Mouse (Mus musculus): ENCODE results near the gene Cabp7. TPM values are rescaled to one million over a fixed set of nuclear protein-coding genes. Genes with fewer than 3 reads are reported as not detected.

The Cabp7 gene
- polyA plus RNA-seq, 1 experiment from 2014 or later: 0.17 TPM

DNA sequence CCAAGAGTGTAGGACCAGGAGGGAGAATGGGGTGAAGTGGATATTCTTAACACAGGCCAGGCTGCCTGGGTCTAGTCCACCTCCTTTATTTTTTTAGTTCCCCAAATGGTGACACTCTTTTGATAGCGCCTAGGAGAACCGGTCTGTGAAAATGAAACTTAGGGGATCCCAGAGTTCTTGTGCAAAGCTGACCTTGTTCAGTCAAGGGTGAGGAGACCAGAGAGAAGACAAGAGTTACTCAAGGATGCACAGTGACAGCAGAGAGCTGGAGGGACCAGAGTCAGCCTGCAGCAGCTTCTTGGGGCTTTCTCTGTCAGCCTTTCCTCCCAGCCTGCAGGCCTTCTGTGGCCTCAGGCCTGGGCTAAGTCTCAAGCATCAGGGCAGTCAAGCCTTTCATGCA lies 15.9 kb upstream of the Cabp7 start:
- no peak overlapping the region for H3K4me3 ChIP-seq (ENCODE audit: low read depth, low read length)
- DNase-seq: no peak
- peaks cover 2% of the 10 kb centered on the region; the same call in 1 of the 2 replicates for H3K4me1 ChIP-seq (ENCODE audit: insufficient read depth)
- ATAC-seq (ENCODE audit: insufficient read depth): no peak
- H3K27ac ChIP-seq (ENCODE audit: low read depth): no peak overlapping the region
- no peak for TF ChIP-seq CTCF (IDR thresholded peaks at IDR 0.05; ENCODE audit: low read depth)
- H3K36me3 ChIP-seq (ENCODE audit: insufficient read depth): 0 out of 2 replicates have a peak, but pooled peaks cover 6% of the 10 kb centered on the region
- H3K9ac ChIP-seq: no peak overlapping the region
- WGBS: 17% methylated on average over 2 of the region's 2 CpGs
- H3K9me3 ChIP-seq (ENCODE audit: low read depth, low read length): no peaks in the 10 kb centered on the region
- 0 out of 2 replicates have a peak, but pooled peaks cover 12% of the 10 kb centered on the region for H3K27me3 ChIP-seq (ENCODE audit: insufficient read depth, low read length)
- no peak overlapping the region for H3K4me2 ChIP-seq

DNA sequence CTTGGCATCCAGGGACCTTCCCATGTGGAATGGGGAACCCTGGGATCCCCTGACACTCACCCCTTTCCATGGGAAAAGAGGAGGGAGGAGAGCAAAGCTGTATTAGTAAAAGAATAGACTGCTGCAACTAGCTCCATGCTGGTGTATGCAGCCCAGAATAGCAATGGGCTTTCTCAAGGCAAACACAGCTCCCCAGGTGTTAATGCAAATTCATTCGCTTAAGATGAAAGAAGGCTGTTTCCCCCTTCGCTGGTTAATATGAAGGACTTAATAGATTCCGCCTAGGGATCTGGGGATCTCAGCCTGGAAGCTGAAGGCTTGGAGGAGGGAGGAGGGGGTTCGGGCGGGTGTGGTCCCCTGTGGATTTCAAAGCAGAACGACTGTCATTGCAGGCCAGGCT lies 15.4 kb upstream of the Cabp7 start:
- 0 out of 2 replicates have a peak, but pooled peaks cover 12% of the 10 kb centered on the region for H3K27me3 ChIP-seq (ENCODE audit: insufficient read depth, low read length)
- WGBS: 28% methylated on average over 6 of the region's 6 CpGs
- DNase-seq (no peak), ATAC-seq (ENCODE audit: insufficient read depth) (no peak)
- H3K27ac ChIP-seq (ENCODE audit: low read depth): no peak overlapping the region
- H3K4me3 ChIP-seq (ENCODE audit: low read depth, low read length): no peak overlapping the region
- no peak overlapping the region for H3K9ac ChIP-seq
- H3K9me3 ChIP-seq (ENCODE audit: low read depth, low read length): no peaks in the 10 kb centered on the region
- H3K4me1 ChIP-seq (ENCODE audit: insufficient read depth): peaks cover 2% of the 10 kb centered on the region; the same call in 1 of the 2 replicates
- TF ChIP-seq CTCF (IDR thresholded peaks at IDR 0.05; ENCODE audit: low read depth): no peak
- H3K4me2 ChIP-seq: no peak overlapping the region
- H3K36me3 ChIP-seq (ENCODE audit: insufficient read depth): 0 out of 2 replicates have a peak, but pooled peaks cover 1% of the 10 kb centered on the region

- Histone ChIP-seq H3K4me1 (ENCODE audit: insufficient read depth) (peaks cover 2% of the 10 kb centered on the region; the same call in 1 of the 2 replicates), H3K27ac (ENCODE audit: low read depth) (no peak overlapping the region), H3K9me3 (ENCODE audit: low read depth, low read length) (no peaks in the 10 kb centered on the region), H3K27me3 (ENCODE audit: insufficient read depth, low read length) (0 out of 2 replicates have a peak, but pooled peaks cover 12% of the 10 kb centered on the region), H3K9ac (no peak overlapping the region), H3K4me2 (no peak overlapping the region), H3K36me3 (ENCODE audit: insufficient read depth) (no peaks in the 10 kb centered on the region), H3K4me3 (ENCODE audit: low read depth, low read length) (no peak overlapping the region)
- ATAC-seq (ENCODE audit: insufficient read depth) (peak; percentile 75), DNase-seq (peak; percentile 89)
- WGBS: 9% methylated on average over 4 of the region's 4 CpGs
- TF ChIP-seq CTCF (IDR thresholded peaks at IDR 0.05; ENCODE audit: low read depth): no peak
Measured at GRCm38 (mm10) chr11:4760438-4760837, 13.9 kb upstream of the Cabp7 start.

DNA sequence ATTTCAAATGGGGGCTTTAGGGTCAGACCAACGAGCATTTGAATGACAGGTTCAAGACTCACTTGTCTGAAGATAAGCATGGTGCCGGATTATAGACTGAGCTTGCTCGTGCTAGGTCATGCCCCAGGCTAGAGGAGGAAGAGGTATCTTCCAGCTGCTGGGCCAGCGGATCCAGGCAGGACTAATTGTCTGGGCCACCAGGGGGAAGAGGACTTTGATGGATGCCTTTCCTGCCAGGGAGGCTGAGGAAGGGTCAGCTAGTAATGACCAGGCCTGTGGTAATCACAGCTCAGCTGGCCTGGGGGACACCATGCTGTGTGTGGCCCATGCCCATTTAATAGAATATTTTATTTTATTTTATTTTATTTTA lies 11.2 kb upstream of the Cabp7 start:
- DNase-seq: no peak
- 14% methylated on average over 4 of the region's 4 CpGs for WGBS
- H3K4me1 ChIP-seq (ENCODE audit: insufficient read depth): peaks cover 2% of the 10 kb centered on the region; the same call in 1 of the 2 replicates
- no peak overlapping the region for H3K27ac ChIP-seq (ENCODE audit: low read depth)
- H3K27me3 ChIP-seq (ENCODE audit: insufficient read depth, low read length): 0 out of 2 replicates have a peak, but pooled peaks cover 12% of the 10 kb centered on the region
- no peak for TF ChIP-seq CTCF (IDR thresholded peaks at IDR 0.05; ENCODE audit: low read depth)
- H3K9me3 ChIP-seq (ENCODE audit: low read depth, low read length): no peaks in the 10 kb centered on the region
- H3K4me3 ChIP-seq (ENCODE audit: low read depth, low read length): no peak overlapping the region
- H3K36me3 ChIP-seq (ENCODE audit: insufficient read depth): no peaks in the 10 kb centered on the region
- ATAC-seq (ENCODE audit: insufficient read depth): no peak
- H3K4me2 ChIP-seq: no peak overlapping the region
- H3K9ac ChIP-seq: no peak overlapping the region

DNA sequence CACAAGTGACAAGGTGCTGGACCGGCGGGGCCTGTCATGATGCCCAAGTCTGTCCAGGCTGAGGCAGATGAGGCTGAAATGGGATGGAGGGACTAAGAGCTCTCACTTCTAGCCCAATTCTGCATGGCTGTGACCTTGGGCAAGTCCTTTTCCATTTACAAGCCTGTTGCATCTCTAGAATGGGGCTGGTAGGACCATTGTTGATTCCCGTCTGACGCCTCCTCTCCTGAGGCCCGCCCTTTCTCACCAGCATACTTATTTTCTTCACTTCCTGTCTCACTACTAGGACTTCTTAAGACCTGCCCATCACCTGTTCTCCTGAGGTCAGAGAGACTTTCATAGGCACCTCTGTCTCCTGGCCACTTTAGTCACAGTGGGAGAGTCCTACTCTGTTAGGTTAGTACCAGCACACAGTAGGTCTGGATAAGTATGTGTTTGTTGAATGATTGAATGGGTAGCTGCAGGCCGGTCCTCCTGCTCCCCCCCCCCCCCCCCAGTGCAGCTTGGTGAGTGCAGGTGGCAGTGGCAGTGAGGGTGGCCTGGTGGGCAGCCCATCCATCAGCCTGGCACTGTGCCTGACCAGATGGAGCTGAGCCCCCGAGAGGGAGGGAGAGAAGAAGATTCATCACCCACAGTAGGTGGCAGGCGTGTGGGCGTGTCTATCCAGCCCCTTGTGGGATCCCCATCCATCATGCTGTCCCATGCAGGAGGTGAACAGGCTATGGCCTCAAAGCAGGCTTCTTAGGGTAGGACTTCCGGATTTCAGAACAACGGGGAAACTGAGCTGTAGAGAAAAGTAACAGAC lies 10.6 kb upstream of the Cabp7 start:
- H3K36me3 ChIP-seq (ENCODE audit: insufficient read depth): no peaks in the 10 kb centered on the region
- peak; percentile 23 for DNase-seq
- peaks cover 2% of the 10 kb centered on the region; the same call in 1 of the 2 replicates for H3K4me1 ChIP-seq (ENCODE audit: insufficient read depth)
- H3K4me3 ChIP-seq (ENCODE audit: low read depth, low read length): no peak overlapping the region
- H3K9me3 ChIP-seq (ENCODE audit: low read depth, low read length): no peaks in the 10 kb centered on the region
- 0 out of 2 replicates have a peak, but pooled peaks cover 9% of the 10 kb centered on the region for H3K27me3 ChIP-seq (ENCODE audit: insufficient read depth, low read length)
- ATAC-seq (ENCODE audit: insufficient read depth): no peak
- WGBS: 31% methylated on average over 11 of the region's 11 CpGs
- no peak overlapping the region for H3K9ac ChIP-seq
- H3K4me2 ChIP-seq: no peak overlapping the region
- no peak for TF ChIP-seq CTCF (IDR thresholded peaks at IDR 0.05; ENCODE audit: low read depth)
- H3K27ac ChIP-seq (ENCODE audit: low read depth): no peak overlapping the region

- H3K9me3 ChIP-seq (ENCODE audit: low read depth, low read length): no peaks in the 10 kb centered on the region
- no peak overlapping the region for H3K9ac ChIP-seq
- no peaks in the 10 kb centered on the region for H3K36me3 ChIP-seq (ENCODE audit: insufficient read depth)
- no peak overlapping the region for H3K27ac ChIP-seq (ENCODE audit: low read depth)
- TF ChIP-seq CTCF (IDR thresholded peaks at IDR 0.05; ENCODE audit: low read depth): no peak
- H3K27me3 ChIP-seq (ENCODE audit: insufficient read depth, low read length): 0 out of 2 replicates have a peak, but pooled peaks cover 2% of the 10 kb centered on the region
- no peaks in the 10 kb centered on the region; the same call in 1 of the 2 replicates for H3K4me1 ChIP-seq (ENCODE audit: insufficient read depth)
- 72% methylated on average over 9 of the region's 9 CpGs for WGBS
- DNase-seq: no peak
- ATAC-seq (ENCODE audit: insufficient read depth): no peak
- H3K4me3 ChIP-seq (ENCODE audit: low read depth, low read length): no peak overlapping the region
- H3K4me2 ChIP-seq: no peak overlapping the region
Measured at GRCm38 (mm10) chr11:4756460-4756859, 9.9 kb upstream of the Cabp7 start.

DNA sequence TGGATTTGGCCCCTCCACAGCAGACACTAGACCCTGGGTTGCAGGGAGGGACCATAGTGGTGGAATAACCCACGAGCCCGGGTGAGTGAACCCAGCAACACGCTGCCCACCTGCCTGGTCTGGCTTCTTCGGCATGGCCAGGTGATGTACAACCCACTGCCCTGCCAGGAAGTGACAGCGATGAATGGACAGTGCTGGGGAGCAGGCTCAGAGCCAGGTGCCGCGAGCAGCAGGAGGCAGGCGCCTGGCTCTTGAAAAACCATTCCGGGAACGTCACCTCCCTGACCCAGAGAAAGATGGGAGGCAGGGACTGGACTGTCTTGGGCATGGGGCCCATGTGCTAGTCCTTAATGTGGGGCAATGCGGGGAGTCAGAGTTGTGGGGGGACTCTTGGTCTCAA lies 8.3 kb upstream of the Cabp7 start:
- Histone ChIP-seq H3K4me1 (ENCODE audit: insufficient read depth) (no peaks in the 10 kb centered on the region), H3K9ac (no peak overlapping the region), H3K36me3 (ENCODE audit: insufficient read depth) (no peaks in the 10 kb centered on the region), H3K9me3 (ENCODE audit: low read depth, low read length) (no peaks in the 10 kb centered on the region), H3K27ac (ENCODE audit: low read depth) (no peak overlapping the region), H3K4me3 (ENCODE audit: low read depth, low read length) (no peak overlapping the region), H3K27me3 (ENCODE audit: insufficient read depth, low read length) (peaks cover 2% of the 10 kb centered on the region; the same call in 1 of the 2 replicates), H3K4me2 (no peak overlapping the region)
- DNase-seq (no peak), ATAC-seq (ENCODE audit: insufficient read depth) (no peak)
- TF ChIP-seq CTCF (IDR thresholded peaks at IDR 0.05; ENCODE audit: low read depth): no peak
- WGBS: 62% methylated on average over 11 of the region's 11 CpGs

Measured in lung, embryonic 14.5 days (tissue).